Mouse (Mus musculus): ENCODE results near the gene A4gnt.

DNA sequence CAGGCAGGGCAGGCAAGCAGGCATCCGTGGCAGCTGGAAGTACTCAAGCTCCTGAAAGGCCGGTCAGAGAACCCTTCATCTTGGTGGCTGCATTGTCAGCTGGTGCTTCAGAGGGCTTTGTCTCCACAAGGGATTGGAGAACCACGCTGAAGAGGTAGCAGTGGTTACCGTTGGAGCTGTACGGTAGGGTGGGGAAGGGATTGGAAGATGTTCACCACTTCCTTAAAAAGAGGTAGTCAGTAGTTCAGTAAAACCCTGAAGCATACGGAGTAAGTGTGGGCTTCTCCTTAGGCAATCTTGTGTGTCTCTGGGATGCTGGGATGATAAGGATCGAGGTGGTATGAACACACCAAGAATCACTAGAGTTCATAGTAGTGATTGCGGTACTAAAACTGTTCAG is 21.2 kb upstream of the A4gnt start:
- TF ChIP-seq POLR2A (IDR thresholded peaks at IDR 0.05; ENCODE audit: borderline replicate concordance, extremely low read depth, insufficient read depth, insufficient read length, poor library complexity, severe bottlenecking) (no peak), CTCF (IDR thresholded peaks at IDR 0.05; ENCODE audit: borderline replicate concordance, extremely low read depth, insufficient read depth, insufficient read length) (no peak)

All from brain, embryonic 14.5 days (tissue).